Comparison of ENCODE assay signal across 7 mouse cellular contexts in the genomic region with DNA sequence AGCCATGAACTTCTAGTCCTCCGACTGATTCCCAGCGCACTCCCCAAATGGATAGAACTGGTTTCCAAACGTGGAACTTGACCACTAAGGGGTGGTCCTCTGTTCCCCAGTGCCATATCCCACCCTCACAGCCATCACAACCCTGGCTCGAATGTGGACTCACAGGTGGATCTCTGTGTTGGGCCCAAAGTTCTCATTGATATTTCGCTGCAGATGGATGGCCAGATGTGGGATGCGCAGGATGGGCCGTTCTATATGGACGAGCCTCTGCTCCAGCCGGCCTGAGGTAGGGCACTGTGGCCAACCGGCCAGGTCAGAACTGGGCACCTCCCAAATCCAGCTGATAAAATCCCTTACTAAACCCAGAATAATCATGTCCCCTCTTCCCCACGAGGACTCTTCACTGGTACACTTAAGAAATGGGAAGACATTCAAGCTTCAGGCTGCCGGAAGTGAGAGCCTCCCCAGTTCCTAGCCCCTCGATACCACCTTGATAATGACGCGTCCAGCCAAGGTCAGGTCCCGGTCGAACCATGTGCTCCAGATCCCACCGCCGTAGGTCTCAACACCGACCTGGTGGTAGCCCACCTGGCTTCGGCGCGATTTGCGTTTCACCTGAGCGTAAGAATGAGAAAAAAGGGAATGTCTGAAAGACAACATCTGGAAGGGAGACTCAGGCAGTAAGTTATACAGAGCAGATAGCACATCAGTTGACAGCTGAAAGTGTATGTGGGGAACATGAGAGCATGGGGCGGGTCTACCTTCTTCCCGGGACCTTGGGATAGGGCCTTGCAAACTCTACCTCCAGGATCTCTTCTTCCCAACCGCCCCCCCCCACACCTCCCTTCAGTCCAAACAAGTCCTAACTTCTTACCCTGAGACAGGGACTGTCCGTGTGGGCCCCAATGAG. TPM values are rescaled to one million over a fixed set of nuclear protein-coding genes. Genes with fewer than 3 reads are reported as not detected.
A peak's percentile ranks its signal among the peaks of the same experiment; 100 is the strongest.
DNase-seq lines count a peak whose midpoint lies in the region; TF ChIP-seq lines count a peak whose summit lies in the region.

No protein-coding gene starts in this region.

- H3K4me3 ChIP-seq in spleen, adult 2 months (ENCODE audit: extremely low read depth, insufficient read depth, insufficient read length), result peak overlapping the region; percentile 68; the same call in 1 of the 2 replicates
- peak overlapping the region; percentile 77 for H3K4me3 ChIP-seq in forebrain, embryonic 10.5 days
- peak overlapping the region; percentile 60 for H3K4me3 ChIP-seq in limb, embryonic 10.5 days
- H3K4me3 ChIP-seq in olfactory bulb, adult 2 months (ENCODE audit: insufficient read depth, low read depth, low read length), result 0 out of 2 replicates have a peak overlapping the region, but pooled peaks have one; percentile 94

- peaks cover 20% of the 10 kb centered on the region for H3K36me3 ChIP-seq in spleen, adult 2 months (ENCODE audit: control insufficient read depth, insufficient read depth, low read length)
- H3K36me3 ChIP-seq in forebrain, embryonic 10.5 days (replicated peaks), result peaks cover 48% of the 10 kb centered on the region
- peaks cover 52% of the 10 kb centered on the region for H3K36me3 ChIP-seq in limb, embryonic 10.5 days

- H3K4me1 ChIP-seq in spleen, adult 2 months (ENCODE audit: control insufficient read depth, insufficient read depth, insufficient read length), result peaks cover 8% of the 10 kb centered on the region; the same call in 1 of the 2 replicates
- peaks cover 17% of the 10 kb centered on the region for H3K4me1 ChIP-seq in forebrain, embryonic 10.5 days
- H3K4me1 ChIP-seq in limb, embryonic 10.5 days, result peaks cover 24% of the 10 kb centered on the region
- peaks cover 11% of the 10 kb centered on the region for H3K4me1 ChIP-seq in olfactory bulb, adult 2 months (ENCODE audit: control insufficient read depth, insufficient read depth, low read length)

- no peak overlapping the region for H3K27ac ChIP-seq in spleen, adult 2 months (ENCODE audit: insufficient read depth, low read length)
- peak overlapping the region; percentile 90 for H3K27ac ChIP-seq in forebrain, embryonic 10.5 days
- peak overlapping the region; percentile 82 for H3K27ac ChIP-seq in limb, embryonic 10.5 days
- H3K27ac ChIP-seq in olfactory bulb, adult 2 months (ENCODE audit: insufficient read depth, low read depth, low read length), result no peak overlapping the region

- DNase-seq in spleen, adult 2 months (ENCODE audit: low read depth in 1 of 2, low spot score in 2 of 2), result no peak
- DNase-seq in spleen, postnatal 36 days (ENCODE audit: low spot score in 2 of 2), result no peak
- no peak for DNase-seq in forebrain, embryonic 10.5 days (ENCODE audit: extremely low spot score, low spot score)
- DNase-seq in limb, embryonic 10.5 days (ENCODE audit: low spot score), result no peak
- no peak for DNase-seq in frontal cortex, postnatal 25 days (ENCODE audit: low spot score in 2 of 2)
- DNase-seq in adrenal gland, adult 2 months, result no peak

- H3K9me3 ChIP-seq in forebrain, embryonic 10.5 days, result no peaks in the 10 kb centered on the region
- no peaks in the 10 kb centered on the region for H3K9me3 ChIP-seq in limb, embryonic 10.5 days (replicated peaks)

- H3K27me3 ChIP-seq in spleen, adult 2 months (ENCODE audit: control insufficient read depth, insufficient read depth, low read length), result no peaks in the 10 kb centered on the region
- H3K27me3 ChIP-seq in forebrain, embryonic 10.5 days (ENCODE audit: poor library complexity, severe bottlenecking), result no peaks in the 10 kb centered on the region
- no peaks in the 10 kb centered on the region for H3K27me3 ChIP-seq in limb, embryonic 10.5 days (ENCODE audit: low read depth, poor library complexity, severe bottlenecking)

- 92% methylated on average over 29 of the region's 29 CpGs for WGBS in spleen, adult 2 months
- 88% methylated on average over 29 of the region's 29 CpGs for WGBS in forebrain, embryonic 10.5 days
- 89% methylated on average over 29 of the region's 29 CpGs for WGBS in limb, embryonic 10.5 days
- 89% methylated on average over 29 of the region's 29 CpGs for WGBS in olfactory bulb, adult 2 months

- TF ChIP-seq POLR2A in spleen, adult 2 months (IDR thresholded peaks at IDR 0.05; ENCODE audit: low read depth, low read length), result no peak
- no peak for TF ChIP-seq POLR2A in olfactory bulb, adult 2 months (IDR thresholded peaks at IDR 0.05; ENCODE audit: insufficient read depth, low read depth, low read length)

- no peak for TF ChIP-seq CTCF in spleen, adult 2 months (IDR thresholded peaks at IDR 0.05; ENCODE audit: extremely low read depth, insufficient read depth, insufficient read length, insufficient replicate concordance)
- no peak for TF ChIP-seq CTCF in olfactory bulb, adult 2 months (IDR thresholded peaks at IDR 0.05; ENCODE audit: insufficient read depth, low read depth, low read length)

RNA-seq across cellular contexts. Expression of a gene that starts 2.1 kb away (rescaled TPM):
- 76.1 and 81.0 TPM in 2 replicates for polyA plus RNA-seq in spleen, adult 2 months (2012; rRNA removed)
- polyA plus RNA-seq in forebrain, embryonic 10.5 days (2016; fragmentation: Nextera tagmentation; extraction: Ambion mirVana), result 124 and 126 TPM in 2 replicates
- 117 and 132 TPM in 2 replicates for polyA plus RNA-seq in limb, embryonic 10.5 days (2016; fragmentation: Nextera tagmentation; extraction: Ambion mirVana)
- not detected in 2 replicates for polyA plus RNA-seq in olfactory bulb, adult 2 months (2012; ENCODE audit: insufficient read depth, insufficient read length, low replicate concordance, missing spikeins)
- 100 to 1,000 TPM in 1 of 2 experiments, 10 to 100 TPM in 1; 85.2 to 100 TPM for total RNA-seq in adrenal gland, adult 2 months (2021)
- 149 and 179 TPM in 2 replicates for polyA plus RNA-seq in adrenal gland, adult 2 months (2012; rRNA removed)

RNA-seq across cellular contexts. Expression of a gene that starts 37.5 kb away (rescaled TPM):
- polyA plus RNA-seq in spleen, adult 2 months (2012; rRNA removed), result 0.18 TPM in 1 of 2 replicates, not detected in the other
- polyA plus RNA-seq in forebrain, embryonic 10.5 days (2016; fragmentation: Nextera tagmentation; extraction: Ambion mirVana), result 2.6 and 3.4 TPM in 2 replicates
- polyA plus RNA-seq in limb, embryonic 10.5 days (2016; fragmentation: Nextera tagmentation; extraction: Ambion mirVana), result not detected in 2 replicates
- polyA plus RNA-seq in olfactory bulb, adult 2 months (2012; ENCODE audit: insufficient read depth, insufficient read length, low replicate concordance, missing spikeins), result not detected in 2 replicates
- total RNA-seq in adrenal gland, adult 2 months (2021), result 100 to 1,000 TPM; 127 to 192 TPM
- 46.3 and 69.6 TPM in 2 replicates for polyA plus RNA-seq in adrenal gland, adult 2 months (2012; rRNA removed)

RNA-seq across cellular contexts. Expression of a gene that starts 44.4 kb away (rescaled TPM):
- polyA plus RNA-seq in spleen, adult 2 months (2012; rRNA removed), result 40.5 and 49.3 TPM in 2 replicates
- 2.6 and 4.3 TPM in 2 replicates for polyA plus RNA-seq in forebrain, embryonic 10.5 days (2016; fragmentation: Nextera tagmentation; extraction: Ambion mirVana)
- 6.2 and 7.8 TPM in 2 replicates for polyA plus RNA-seq in limb, embryonic 10.5 days (2016; fragmentation: Nextera tagmentation; extraction: Ambion mirVana)
- polyA plus RNA-seq in olfactory bulb, adult 2 months (2012; ENCODE audit: insufficient read depth, insufficient read length, low replicate concordance, missing spikeins), result not detected in 2 replicates
- total RNA-seq in adrenal gland, adult 2 months (2021), result 10 to 100 TPM; 16.6 to 31.8 TPM
- polyA plus RNA-seq in adrenal gland, adult 2 months (2012; rRNA removed), result 17.2 and 18.6 TPM in 2 replicates

RNA-seq across cellular contexts. Expression of a gene that starts 51.4 kb away (rescaled TPM):
- 0.22 and 0.35 TPM in 2 replicates for polyA plus RNA-seq in spleen, adult 2 months (2012; rRNA removed)
- 1.5 and 1.6 TPM in 2 replicates for polyA plus RNA-seq in forebrain, embryonic 10.5 days (2016; fragmentation: Nextera tagmentation; extraction: Ambion mirVana)
- polyA plus RNA-seq in limb, embryonic 10.5 days (2016; fragmentation: Nextera tagmentation; extraction: Ambion mirVana), result 0.11 and 0.13 TPM in 2 replicates
- not detected in 2 replicates for polyA plus RNA-seq in olfactory bulb, adult 2 months (2012; ENCODE audit: insufficient read depth, insufficient read length, low replicate concordance, missing spikeins)
- total RNA-seq in adrenal gland, adult 2 months (2021), result 10 to 100 TPM; 43.6 to 83.6 TPM
- 41.5 and 52.0 TPM in 2 replicates for polyA plus RNA-seq in adrenal gland, adult 2 months (2012; rRNA removed)

RNA-seq across cellular contexts. Expression of a gene that starts 59.4 kb away (rescaled TPM):
- polyA plus RNA-seq in spleen, adult 2 months (2012; rRNA removed), result 14.3 and 21.2 TPM in 2 replicates
- polyA plus RNA-seq in forebrain, embryonic 10.5 days (2016; fragmentation: Nextera tagmentation; extraction: Ambion mirVana), result 23.2 and 29.3 TPM in 2 replicates
- 45.7 and 49.6 TPM in 2 replicates for polyA plus RNA-seq in limb, embryonic 10.5 days (2016; fragmentation: Nextera tagmentation; extraction: Ambion mirVana)
- polyA plus RNA-seq in olfactory bulb, adult 2 months (2012; ENCODE audit: insufficient read depth, insufficient read length, low replicate concordance, missing spikeins), result not detected in 2 replicates
- total RNA-seq in adrenal gland, adult 2 months (2021), result 10 to 100 TPM in 1 of 2 experiments, 1 to 10 TPM in 1; 9.9 to 15.2 TPM
- polyA plus RNA-seq in adrenal gland, adult 2 months (2012; rRNA removed), result 56.5 and 93.7 TPM in 2 replicates

Comparison
In these comparisons a context has a peak if more than half of its experiments do, and no peak if none do; other contexts are left out.
1. H3K27ac ChIP-seq: peak in forebrain, embryonic 10.5 days (single experiment) and limb, embryonic 10.5 days (single experiment); none in spleen, adult 2 months (single experiment) and olfactory bulb, adult 2 months (single experiment).
2. RNA of a gene that starts 37.5 kb away (polyA plus RNA-seq): 46.3 to 69.6 TPM in adrenal gland, adult 2 months; 2.6 to 3.4 TPM in forebrain, embryonic 10.5 days, 0.18 TPM in spleen, adult 2 months, not detected in limb, embryonic 10.5 days and not detected in olfactory bulb, adult 2 months; every median in the first group is over 10 times any median in the second.
3. Peak in every context shown above with its lines, with median percentiles within 50 percentile points of each other: H3K4me3 ChIP-seq.